Mouse (Mus musculus): ENCODE data around the gene Ly6g6f.
"Not testable (repeated sequence)": the region's sequence is repeated elsewhere in the genome, so short reads cannot be mapped to it uniquely, and the experiment has no call there.

The Ly6g6f gene

DNA sequence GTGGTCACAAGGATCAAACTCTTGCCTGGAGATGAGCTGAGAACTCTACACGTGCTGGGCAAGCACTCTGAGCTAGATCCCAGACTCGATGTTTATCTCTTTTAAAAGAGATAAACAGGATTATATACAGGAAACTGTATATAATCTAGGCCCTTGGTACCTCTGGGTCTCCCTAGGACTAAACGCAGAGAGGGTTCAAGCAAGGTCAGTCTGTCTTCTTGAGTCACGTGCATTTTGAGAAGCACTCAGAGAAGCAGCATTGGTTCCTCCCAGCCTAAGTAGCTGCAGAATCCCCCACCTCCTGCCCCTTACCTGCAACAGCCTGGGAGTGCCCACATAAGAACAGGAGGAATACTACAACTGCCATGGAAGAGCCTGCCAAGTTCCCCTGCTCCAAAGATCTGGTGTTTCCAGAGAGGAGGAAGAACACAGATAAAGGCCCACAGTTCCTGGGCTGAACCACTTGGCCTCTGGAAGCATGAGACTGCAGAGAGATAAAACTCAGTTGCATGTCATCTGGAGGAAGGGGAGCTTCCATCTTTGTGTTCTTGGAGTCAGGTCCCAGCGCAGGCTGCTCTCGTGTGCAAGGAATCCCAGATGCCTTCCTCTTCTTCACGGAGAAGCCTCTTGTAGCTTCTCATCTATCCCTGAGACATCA lies at the start of gene Ly6g6f:
TSS of gene Ly6g6f (minus strand) at position 403 of the 658 bp plus-strand sequence.
- DNase-seq (ENCODE audit: low read depth, low spot score) = no peak

DNA sequence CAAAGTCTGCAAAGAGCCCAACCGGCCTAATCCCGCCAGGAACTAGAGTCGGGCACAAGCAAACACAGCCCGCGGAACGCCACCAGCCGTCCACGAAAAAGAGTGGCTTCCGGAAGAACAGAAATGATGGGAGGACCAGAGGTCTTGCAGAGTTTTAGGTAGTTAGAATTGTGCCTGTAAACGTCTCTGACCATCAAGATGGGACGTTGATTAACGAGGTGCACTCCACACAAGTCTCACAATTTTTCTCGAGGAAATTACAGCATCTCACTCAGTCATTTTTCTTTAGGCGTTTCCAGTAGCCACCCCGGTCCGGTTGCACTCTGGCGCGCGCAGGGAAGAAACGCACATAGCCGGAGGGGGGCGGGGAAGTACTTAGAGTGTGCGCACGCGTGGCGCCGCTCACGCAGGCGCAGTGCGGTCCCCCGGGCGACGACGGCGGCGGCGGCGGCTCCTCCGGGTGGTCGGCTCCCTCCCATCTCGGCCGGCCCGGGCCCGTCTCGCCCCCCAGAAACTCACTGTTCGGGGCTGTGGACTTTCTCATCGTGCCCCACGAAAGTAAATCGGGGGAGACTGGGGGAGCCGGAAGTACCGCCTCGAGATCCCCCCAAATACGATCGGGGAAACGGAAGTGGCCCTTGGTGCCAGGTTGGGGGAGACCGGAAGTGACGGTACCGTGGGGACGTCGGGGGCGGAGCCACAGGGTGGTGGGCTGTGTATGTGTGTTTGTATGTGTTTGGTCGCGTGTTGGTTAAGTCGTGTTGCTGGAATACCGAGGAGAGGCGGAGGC lies 49.6 kb upstream of the Ly6g6f start, which contains the start of gene Bag6:
TSS of gene Bag6 (plus strand) at position 378 of the 790 bp plus-strand sequence.
- peak; percentile 97 for DNase-seq (ENCODE audit: low read depth, low spot score)

DNA sequence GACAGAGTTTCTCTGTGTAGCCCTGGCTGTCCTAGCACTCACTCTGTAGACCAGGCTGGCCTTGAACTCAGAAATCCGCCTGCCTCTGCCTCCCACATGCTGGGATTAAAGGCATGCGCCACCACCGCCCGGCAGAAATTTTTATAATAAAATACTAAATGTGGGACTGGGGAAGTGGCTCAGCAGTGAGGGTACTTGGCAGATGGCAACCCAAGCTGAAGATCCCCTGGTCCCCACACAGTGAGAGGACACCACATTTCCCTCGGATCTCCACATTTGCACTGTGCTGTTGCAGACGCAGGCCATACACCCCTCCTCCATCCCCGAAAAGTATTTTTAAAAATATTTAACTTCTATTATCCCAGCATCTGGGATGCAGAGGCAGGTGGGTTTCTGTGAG lies 48.1 kb upstream of the Ly6g6f start:
- no peak for DNase-seq (ENCODE audit: low read depth, low spot score)

DNA sequence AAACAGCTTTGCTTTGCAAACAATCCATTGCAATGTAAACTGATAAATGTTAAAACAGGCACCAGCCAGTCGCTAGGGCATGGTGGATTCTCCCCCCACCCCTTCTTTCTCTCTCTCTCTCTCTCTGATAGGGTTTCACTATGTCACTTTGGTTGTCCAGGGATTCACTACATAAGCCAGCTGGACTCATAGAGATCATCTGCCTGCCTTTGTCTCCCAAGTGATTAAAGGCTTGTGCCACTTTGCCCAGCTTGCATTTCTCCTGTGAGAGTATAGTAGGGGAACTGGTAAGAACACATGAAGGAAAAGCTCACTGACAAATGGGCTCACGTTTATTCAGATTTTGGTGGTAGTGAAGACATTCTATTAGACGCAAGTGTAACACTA lies 46.8 kb upstream of the Ly6g6f start:
- DNase-seq (ENCODE audit: low read depth, low spot score) = no peak

DNA sequence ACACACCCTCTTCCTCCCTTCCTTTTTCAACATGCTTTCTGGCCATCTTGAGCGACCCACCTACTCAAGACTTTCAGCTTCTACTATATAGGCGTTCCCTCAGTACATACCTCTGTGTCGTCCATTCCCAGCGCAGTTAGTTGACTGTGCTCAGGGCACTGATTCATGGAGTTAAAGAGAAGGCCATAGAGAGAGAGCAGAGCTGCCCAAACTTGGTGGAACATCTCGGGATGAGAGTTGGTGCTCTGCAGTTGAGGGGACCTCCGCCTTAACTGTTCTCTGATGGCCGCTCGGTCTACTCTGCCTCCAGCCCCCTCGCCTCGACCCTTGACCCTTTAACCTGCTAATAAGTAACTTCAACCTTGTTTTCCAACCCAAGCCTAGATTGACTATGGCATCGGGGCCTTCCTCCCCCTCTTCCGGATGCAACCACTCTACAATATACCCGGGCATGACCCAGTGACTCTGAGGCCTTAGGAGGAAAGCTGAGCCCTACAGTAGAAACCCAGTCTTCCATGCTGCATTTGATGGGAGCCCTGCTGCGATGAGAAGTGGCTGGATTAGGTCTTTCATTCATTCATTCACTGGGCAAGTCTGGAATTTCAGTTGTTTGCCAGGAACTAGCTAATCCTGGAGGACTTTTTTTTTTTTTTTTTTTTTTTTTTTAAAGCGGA lies 46.2 kb upstream of the Ly6g6f start, which contains the start of gene Apom:
TSS of gene Apom (minus strand) at position 551 of the 674 bp plus-strand sequence.
- no peak for DNase-seq (ENCODE audit: low read depth, low spot score)

DNA sequence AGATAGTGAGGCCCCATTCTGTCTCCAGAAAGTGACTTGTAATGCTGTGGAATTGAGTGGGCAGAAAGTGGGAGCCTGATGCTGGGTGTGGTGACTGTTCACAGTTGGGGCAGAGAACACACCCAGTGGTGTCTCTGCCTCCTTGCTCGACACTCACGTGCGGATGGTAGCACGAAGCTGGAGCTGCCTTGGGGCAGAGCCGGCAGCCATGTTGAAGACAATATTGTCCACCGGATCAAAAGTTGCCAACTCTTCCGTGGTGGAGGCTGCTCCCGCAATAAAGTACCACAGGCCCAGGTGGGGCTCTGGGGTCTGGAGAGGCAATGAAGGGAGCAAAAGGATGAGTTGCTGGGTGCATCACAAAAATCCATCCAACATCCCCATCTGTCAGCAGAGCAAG lies 45.6 kb upstream of the Ly6g6f start:
- no peak for DNase-seq (ENCODE audit: low read depth, low spot score)

DNA sequence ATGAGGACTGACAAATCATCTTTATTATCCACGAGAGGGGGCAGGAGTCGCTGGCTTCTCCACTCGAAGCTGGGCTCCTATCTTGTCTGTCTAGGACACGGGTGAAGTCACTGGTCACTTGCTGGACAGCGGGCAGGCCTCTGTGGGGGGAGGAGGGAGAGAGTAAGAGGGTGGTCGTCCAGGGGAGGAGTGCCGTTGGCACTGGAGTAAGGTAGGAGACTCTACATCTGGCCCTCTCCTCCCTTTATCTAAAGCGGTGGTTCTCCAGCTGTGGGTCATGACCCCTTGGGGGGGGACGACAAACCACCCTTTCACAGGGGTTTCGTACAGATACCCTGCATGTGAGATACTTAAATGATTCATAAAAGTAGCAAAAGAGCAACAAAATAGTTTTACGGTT lies 43.6 kb upstream of the Ly6g6f start:
- no peak for DNase-seq (ENCODE audit: low read depth, low spot score)

DNA sequence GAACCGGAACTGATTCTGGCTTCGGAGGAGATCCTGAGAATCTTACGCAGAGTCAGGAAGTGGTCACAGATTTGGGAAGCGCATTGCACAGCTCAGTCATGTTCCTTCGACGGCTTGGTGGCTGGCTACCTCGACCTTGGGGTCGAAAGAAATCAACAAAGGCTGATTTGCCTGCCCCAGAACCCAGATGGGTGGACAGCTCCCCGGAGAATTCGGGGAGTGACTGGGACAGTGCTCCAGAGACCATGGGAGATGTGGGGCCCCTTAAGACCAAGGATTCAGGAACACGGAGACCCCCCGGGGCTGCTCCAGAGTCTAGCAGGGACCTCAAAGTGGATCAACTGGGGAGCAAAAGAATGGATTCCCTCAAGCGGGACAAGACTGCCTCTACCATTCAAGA lies 41.6 kb upstream of the Ly6g6f start:
- DNase-seq (ENCODE audit: low read depth, low spot score) = peak; percentile 38

DNA sequence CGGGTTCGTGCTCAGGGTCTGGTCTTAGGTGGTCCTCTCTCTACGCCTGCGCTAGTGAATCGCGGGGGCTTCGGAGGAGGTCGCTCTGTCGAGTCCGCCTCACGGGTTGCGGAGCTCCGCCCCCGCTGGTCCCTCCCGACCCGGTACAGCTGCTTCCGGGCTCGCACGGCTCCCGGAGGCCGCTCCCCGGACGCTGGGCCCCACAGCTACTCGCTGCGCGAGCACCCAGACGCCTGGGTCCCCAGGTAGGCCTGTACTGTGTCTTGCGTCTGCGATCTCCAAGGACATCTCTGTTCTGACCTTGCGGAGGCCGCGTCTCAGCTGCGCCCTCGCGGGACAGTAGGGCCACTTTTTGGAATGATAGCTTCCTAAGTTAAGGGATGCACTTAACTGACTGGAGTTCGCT lies 40.8 kb upstream of the Ly6g6f start, which contains the start of gene D17H6S53E:
TSS of gene D17H6S53E (plus strand) at position 168 of the 406 bp plus-strand sequence.
- peak; percentile 84 for DNase-seq (ENCODE audit: low read depth, low spot score)

DNA sequence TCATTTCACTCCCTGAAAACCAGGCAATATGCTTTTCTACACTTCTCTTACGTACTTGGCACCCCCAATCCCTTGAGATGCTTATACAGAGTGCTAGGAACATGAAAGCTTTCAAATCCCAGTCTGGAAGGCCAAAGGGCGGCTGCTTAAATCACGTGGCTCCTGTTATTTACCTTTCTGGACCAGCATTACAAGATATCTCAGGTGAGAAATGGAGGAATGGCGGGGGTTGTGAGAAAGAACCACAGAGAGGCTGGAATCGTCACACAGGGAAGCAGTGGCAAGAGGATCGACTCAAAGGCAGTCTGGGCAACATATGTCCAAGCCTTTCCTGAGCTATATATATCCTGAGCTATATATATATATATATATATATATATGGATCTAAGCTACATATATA lies 40.2 kb upstream of the Ly6g6f start:
- peak; percentile 35 for DNase-seq (ENCODE audit: low read depth, low spot score)

DNA sequence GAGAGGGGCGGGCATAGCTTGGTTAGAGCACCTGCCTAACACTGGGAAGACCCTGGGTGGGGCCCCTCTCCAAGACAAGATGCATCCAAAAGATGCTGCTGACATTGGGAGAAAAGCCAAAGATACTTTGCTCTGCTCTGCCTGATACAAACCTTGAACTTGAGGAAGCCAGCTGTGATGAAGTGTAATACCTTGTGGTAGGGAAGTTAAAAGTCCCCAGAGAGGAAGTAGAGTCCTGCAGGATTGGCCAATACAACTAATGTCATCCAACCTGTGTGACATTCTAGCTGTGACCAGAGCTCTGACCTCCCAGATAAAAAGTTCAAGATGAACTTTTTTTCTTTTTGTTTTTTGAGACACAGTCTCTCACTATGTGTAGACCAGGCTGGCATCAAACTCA lies 39.7 kb upstream of the Ly6g6f start:
- DNase-seq (ENCODE audit: low read depth, low spot score) = no peak

DNA sequence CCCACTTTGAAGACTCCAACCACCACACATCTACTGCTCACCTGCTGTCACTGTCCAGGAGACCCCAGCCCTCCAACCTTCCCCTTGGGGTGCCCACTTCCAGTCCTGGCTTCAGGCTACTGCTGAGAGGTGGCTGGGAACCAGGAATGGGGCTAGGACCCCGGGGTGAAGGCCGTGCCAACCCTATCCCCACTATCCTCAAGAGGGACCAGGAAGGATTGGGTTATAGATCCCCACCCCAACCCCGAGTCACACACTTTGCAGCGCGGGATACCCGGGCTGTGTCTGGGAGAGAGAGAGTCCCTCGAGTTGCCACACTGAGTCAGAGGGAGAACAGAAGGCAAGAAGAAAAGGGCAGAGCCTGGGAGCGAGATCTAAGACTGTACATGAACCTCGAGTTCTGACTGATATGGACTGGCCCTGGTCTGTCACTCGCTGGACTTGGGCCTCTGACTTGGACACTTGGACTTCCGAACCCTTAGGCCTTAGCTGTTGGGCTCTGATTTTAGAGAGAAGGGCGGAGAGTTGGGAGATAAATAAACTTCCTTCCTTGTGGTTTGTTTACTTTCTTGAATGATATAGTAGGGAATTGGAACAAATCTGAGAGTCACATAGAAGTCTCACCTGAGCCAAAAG lies 39.0 kb upstream of the Ly6g6f start:
- not testable (repeated sequence) for DNase-seq (ENCODE audit: low read depth, low spot score)

DNA sequence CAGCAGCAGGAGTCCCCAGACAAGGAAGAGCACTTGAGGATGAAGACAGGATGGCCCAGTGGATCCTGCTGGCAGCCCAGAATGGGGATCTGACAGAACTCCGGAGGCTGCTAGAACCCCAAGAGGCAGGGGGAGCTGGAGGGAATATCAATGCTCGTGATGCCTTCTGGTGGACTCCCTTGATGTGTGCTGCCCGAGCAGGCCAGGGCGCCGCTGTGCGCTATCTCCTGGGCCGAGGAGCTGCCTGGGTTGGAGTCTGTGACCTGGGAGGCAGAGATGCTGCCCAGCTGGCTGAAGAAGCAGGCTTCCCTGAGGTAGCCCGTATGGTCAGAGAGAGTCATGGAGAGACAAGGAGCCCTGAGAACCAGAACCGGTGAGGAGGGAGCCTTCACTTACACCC lies 37.9 kb upstream of the Ly6g6f start:
- DNase-seq (ENCODE audit: low read depth, low spot score) = not testable (repeated sequence)

DNA sequence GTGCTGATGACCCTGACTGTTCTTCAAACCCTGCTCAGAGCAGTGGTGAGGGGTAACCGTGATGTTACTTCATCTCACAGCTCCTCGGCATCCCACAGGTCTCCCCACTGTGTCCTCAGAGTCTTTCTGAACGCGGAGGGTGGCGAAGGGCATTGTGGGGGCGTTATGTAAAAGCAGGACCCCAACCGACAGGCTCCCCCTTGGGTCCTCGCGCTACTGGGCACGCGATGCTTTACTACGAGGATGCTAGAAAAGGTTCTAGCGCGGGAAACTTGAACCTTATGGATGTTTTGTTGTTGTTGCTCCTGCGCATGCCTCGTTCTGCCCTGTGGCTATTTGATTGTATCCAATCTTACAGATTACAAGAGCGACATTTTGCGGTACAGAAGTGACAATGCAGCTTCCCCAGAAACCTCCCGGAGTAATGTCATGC lies 36.5 kb upstream of the Ly6g6f start, which contains the start of gene Csnk2b:
TSS of gene Csnk2b (minus strand) at position 183 of the 433 bp plus-strand sequence.
- peak; percentile 92 for DNase-seq (ENCODE audit: low read depth, low spot score)

DNA sequence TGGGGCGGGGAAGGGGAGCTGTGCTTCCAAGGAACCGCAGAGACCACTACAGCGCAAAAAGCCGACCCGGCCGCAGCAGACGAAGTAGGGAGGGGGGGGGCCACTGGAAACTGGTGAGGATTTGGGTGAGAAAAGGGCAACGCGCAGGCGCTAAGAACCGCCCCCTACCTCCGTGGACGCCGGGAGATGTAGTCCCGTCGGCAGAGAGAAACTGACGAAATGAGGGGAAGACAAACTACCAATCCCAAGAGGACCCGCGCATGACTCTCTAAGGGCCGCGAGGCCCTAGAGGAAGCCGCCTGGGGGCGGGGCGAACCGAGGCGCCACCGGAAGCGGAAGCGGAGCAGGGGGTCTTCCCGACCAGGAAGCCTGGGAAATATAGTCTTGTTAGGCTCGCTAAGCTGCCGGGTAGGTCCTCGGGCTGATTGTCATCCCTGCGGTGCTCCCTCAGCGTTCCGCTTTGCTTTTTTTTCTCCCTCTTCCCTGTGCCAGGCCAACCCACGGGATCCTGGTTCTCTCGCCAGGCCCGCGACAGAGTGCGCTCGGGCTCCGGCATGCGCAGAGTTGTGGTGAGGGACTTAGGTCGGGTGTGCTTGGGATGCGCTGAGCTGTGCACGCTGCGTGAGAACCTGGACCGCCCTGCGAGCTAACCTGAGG lies 35.9 kb upstream of the Ly6g6f start, which contains the start of gene Gpank1:
TSS of gene Gpank1 (plus strand) at position 313 of the 657 bp plus-strand sequence.
- peak; percentile 99 for DNase-seq (ENCODE audit: low read depth, low spot score)

DNA sequence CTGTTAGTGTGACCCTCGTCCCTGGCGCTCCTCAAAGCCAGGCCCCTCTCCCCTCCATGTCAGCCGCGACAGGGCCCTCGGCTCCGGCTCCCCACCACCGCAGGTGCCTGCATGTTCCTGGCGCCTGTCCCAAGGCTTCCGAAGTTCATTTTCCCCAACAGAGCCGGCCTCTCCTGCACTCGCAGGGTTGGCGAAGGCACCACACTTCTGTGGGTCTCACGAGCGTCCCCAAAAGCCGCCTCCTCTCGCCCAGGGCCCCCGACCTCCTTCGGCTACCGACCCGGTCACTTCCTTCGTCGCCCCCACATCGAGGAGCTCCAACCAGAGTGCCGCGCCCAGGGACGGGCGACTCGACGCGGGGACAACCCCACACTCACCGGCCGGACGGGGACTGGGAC lies 35.3 kb upstream of the Ly6g6f start:
- peak; percentile 31 for DNase-seq (ENCODE audit: low read depth, low spot score)

DNA sequence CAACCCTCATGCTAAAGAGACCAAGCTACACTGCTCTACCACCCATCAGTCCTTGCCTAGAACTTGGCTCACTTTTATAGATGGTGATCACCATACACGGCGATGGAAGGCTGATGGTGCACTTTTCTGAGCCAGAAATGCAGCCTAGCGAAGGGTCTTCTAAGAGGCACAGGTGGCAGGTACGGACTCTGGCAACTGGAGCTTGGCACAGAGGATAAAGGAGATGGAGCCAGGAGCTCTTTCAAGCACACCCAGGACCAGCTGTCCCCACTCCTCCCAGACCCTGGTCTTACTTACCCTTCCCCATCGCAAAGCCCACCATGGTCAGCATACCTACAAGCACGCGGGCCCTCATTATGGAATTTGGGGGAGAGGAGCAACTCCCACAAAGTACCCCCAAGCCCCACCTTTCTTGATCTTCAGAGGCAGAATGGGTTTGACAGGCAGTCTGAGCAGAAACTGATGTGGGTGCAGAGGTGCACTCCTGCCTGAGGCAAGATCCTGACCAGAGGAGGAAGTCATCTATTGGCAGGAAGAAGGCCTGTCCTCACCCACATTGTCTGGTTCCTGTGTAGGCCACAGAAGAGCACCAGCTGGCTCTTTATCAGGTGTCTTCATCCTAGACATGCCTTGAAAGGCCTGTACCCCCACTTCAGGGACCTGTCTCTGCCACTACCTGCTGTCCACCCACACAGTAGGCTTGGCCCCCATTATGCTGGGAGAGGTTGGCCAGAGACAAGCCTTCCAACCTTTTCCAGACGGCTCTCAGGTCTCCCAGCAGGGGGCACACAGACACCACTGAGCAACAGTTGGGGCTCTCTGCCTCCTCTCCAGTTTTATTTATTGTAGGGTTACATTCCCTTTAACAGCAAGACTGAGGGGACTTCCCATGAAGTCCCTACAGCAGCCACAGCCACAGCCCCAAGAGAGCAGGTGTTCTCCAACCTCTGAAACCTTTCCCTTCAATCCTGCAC lies 29.9 kb upstream of the Ly6g6f start, which contains the start of gene Ly6g5b:
TSS of gene Ly6g5b (minus strand) at position 383 of the 974 bp plus-strand sequence.
- peak; percentile 32 for DNase-seq (ENCODE audit: low read depth, low spot score)

DNA sequence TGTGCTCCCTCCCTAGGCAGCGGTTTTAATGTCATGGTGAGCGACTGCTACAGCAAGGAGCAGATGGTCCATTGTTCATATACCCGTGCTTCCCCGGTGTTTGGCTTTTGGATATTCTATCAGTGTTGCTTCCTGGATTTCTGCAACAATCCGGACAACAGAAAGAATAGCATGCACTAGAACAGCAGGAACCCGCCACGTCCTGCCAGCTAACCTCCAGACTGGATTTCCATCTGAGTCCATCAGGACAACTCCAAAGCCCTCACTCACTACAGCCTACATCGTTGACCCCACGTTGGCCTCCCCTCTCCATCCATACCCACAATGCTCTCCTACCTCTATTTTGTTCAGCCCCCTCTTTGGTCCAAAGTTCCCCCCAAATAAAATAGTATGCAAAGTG lies 26.4 kb upstream of the Ly6g6f start:
- no peak for DNase-seq (ENCODE audit: low read depth, low spot score)

DNA sequence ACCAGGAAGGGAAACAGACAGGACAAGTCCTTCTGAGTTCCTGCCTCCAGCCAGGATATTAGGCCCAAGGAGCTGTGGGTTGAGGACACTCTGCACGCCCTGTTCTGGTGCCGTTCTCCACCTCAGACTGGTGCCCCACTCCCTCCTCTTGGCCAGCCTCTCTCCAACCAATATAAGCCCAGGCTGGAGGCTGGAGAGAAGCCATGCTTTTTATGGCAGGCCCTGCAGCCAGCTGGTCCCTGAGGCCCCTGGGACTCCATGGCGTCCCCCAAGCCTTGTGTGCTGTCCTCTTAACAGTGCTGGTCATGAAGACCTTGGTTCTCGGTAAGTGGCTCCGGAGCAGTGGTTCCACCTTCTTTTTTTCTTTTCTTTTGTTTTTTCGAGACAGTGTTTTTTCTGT lies 22.7 kb upstream of the Ly6g6f start, which contains the start of gene Ly6g5c:
TSS of gene Ly6g5c (plus strand) at position 183 of the 400 bp plus-strand sequence.
- DNase-seq (ENCODE audit: low read depth, low spot score) = peak; percentile 74

DNA sequence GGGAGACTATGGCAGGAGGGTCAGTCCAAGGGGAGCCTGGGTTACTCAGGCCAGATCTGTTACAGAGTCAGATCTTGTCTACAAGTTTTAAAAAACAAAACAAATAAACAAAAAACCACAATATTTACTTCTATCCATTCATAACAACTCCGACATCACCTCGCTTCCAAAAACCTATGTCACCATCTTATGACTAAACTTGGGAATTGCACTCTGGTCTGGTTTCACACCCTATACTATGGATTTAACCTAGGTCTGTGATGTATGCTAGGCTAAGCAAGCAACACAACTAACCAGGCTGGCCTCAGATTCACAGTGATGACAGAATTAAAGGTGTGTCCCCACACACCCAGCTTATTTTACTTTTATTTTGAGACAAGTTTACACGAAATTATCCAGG lies 21.1 kb upstream of the Ly6g6f start:
- peak; percentile 55 for DNase-seq (ENCODE audit: low read depth, low spot score)

All from brain, adult 2 months (tissue).